Mouse (Mus musculus): ENCODE measurements at regions not wholly inside any gene's neighbourhood (a gene's known extent, or its start where the extent isn't known, plus 50 kb on each side); places are given as distances from the start of the nearest gene placed in this dataset.

DNA sequence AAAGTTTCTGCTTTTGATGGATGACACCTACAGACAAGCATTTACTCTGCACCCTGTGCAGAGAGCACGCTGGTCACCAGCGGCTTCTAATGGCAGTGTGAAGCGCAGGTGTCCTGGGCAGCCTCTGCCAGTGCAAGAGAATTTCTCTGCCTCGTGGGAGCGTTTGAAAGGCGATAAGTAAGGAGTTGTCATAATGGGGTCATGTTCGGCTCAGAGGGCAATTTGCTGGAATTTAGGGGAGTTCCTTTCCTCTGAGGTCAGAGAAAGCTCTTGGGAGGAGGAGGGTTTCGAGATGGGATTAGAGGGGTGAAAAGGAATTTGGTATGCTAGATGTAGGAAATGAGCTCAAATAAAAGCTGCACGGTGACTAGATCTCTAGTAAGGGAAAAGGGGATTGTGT lies 144.5 kb downstream of the Ttc32 start:
- no peak for DNase-seq (ENCODE audit: low read depth, low spot score)

DNA sequence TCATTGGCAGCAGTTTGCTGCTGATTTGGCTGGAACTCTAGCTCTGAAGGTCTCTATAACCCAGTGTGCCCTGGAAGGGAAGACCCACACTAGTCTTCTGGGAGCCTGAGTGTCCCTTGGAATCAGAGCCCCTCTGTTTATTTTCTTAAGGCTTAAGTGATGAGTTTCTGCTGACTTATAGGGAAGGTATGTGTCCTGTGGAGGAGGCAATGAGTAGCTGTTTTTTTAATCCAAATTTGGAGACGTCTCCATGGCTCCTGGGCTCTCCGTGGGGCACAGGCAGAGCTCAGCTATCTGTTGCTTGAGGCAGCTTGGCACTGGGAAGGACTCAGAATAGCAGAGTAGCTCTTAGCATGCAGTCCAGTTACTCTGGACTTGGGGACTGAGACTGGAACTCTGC lies 146.4 kb downstream of the Ttc32 start:
- DNase-seq (ENCODE audit: low read depth, low spot score) = no peak

DNA sequence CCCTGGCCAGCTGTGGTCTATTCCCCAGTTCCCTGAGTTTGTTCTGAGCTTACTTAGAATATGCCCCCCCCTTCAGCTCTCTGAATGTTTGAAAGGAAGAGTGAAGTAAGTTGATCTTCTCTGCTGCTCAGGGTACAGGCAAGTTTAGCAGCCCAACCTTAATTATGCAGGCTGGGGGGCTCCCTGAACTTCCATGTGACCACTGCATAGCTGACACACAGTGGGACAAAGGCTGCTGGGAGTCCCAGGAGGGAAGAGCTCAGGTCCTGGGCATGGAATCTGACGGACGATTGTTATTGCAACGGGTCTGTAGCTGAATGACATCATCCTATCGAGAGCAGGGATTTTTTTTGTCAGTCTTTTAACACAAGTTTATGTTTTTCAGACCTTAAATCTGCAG lies 148.8 kb downstream of the Ttc32 start:
- no peak for DNase-seq (ENCODE audit: low read depth, low spot score)

DNA sequence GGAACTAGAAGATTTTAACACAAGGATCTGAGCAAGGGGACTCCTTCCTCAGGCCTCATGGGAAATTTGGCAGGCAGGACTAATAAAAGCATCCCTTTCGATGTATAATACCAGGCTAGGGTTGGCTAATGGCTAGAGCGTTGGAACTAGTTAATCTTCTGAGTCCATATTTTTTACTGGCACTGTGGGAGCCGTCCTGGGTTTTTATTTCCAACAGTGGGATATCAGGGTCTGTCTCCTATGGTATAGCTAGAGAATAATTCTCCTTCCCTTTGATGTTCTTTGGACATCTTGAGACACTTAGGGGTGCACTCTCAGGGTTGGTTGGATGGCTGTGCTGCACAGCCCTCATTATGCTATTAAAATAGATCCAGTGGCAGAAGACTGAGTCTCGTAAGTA lies 150.9 kb downstream of the Ttc32 start:
- no peak for DNase-seq (ENCODE audit: low read depth, low spot score)

DNA sequence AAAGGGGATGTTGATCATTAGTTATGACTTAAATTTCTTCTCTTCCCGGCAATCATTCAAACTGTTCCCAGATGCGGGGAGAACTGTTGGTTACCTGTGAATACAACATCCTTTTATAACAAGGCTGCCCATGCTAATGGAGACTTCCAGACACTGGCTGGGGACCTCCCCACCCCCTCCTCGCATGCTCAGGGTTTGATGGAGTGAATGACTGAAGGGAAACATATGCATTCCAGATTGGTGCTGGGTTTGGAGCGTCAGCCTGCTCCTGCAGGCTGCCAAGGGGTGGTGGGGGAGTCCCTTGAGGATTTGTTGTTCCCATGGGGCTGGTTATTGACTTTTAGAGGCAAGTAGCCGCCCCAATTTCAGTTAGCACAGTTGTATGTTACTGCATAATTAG lies 161.9 kb downstream of the Ttc32 start:
- DNase-seq (ENCODE audit: low read depth, low spot score) = no peak

DNA sequence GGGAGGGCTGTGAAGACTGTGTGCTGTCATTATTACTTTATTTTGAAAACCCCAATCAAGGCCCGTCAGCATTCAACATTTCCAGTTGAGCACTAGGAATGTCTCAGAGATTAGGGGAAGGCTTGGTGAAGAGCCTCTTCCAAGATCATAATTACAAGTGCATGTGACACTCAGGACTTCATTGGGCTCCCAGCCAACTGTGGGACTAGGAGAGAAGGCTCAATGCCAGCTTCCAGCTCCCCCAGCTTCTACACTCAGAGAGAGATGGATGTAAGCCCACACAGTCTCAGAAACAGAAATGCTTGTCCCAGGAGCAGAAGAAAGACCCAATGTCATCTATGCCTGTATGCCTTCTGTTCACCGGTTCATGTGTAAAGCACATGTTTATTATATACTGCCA lies 169.5 kb downstream of the Ttc32 start:
- no peak for DNase-seq (ENCODE audit: low read depth, low spot score)

DNA sequence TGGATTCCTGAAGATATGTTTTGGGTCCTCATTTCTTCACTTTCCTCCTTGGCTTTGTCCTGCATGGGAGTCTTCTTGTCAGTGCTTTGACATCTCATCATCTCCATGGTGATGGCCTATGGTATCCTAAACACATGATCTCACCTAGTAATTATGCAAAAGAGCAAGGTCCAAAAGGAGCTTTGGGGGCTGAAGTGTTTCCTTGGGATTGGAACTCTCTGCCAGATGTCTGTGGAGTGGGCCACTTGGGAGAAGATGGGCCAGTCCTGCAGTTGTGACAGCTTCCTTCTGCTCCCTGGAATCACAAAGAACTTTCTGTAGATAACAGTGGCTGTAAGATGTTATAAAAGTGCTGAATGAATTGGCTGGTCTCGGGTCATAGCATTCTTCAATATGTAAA lies 182.4 kb downstream of the Ttc32 start:
- no peak for DNase-seq (ENCODE audit: low read depth, low spot score)

DNA sequence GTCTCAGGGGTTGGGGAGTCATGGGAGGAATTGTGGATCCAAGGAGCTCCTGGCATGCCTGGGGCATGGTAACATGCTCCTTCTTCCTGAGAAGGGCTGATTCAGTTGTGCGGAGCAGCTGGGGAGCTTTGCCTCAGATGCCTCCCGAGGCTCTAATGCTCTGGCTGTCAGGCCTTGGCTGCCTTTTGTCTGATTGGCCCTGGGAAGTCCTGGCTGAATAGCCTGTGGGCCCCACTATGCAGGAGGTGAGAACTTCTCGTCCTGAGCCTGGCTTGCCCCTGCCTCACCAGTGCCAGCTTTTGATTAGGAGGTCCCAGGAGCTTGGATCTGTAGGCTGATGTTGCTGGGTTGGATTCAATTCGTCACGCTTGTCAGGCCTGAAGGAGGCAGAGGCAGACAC lies 195.2 kb downstream of the Ttc32 start:
- no peak for DNase-seq (ENCODE audit: low read depth, low spot score)

DNA sequence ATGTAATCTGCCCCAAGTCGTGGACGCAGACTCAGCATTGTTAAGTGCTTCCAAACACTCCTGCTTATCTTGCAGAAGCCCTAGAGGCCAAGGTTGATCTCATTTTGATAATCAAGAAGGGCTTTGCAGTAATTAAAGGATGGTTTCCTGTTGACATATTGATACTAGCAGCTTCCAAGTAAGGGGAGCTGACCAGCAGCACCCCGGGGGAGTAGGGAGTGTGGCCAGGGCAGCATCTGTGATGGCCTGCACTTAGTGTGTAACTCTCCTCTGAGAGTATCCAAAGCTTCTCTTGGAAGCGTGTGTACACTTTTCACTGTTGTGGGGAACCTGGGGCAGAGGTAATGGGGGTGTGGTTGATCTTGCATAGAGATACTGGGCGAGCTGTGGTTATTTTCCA lies 198.1 kb downstream of the Ttc32 start:
- no peak for DNase-seq (ENCODE audit: low read depth, low spot score)

DNA sequence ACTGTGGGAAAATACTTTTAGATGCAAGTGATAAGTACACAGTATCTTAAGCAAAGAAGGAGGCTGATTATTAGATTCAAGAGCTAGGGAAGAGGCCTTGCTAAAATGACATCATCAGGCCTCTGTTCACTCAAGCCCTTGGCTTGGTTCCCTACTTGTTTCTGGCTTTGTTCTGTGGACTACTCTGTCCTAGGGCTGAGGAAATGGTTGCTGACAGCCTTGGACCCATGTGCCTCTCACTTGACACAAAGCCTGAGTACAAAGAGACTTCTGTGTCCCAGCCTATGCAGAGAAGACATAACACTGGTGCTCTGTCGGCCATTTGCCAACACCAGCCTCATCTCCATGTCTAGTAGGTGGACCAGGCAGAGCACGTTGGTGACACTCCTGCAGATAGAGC lies 198.7 kb downstream of the Ttc32 start:
- DNase-seq (ENCODE audit: low read depth, low spot score) = no peak

DNA sequence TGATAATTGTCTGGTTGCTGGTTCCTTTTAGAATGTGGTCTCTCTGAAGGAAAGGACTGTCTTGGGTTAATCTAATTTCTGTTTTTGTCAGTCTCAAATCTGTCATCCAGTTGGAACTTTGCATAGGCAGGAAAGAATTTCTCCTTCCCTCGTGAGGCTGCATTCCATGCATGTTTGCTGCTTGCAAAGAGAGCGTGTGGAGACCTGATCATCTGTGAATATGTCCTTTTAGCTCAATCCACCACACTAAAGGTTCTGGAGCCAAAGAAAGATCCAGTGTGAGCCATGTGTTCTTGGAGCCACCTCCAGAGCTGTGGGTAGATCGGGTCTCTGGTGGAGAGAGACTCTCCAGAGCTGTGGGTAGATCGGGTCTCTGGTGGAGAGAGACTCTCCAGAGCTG lies 200.2 kb downstream of the Ttc32 start:
- no peak for DNase-seq (ENCODE audit: low read depth, low spot score)

DNA sequence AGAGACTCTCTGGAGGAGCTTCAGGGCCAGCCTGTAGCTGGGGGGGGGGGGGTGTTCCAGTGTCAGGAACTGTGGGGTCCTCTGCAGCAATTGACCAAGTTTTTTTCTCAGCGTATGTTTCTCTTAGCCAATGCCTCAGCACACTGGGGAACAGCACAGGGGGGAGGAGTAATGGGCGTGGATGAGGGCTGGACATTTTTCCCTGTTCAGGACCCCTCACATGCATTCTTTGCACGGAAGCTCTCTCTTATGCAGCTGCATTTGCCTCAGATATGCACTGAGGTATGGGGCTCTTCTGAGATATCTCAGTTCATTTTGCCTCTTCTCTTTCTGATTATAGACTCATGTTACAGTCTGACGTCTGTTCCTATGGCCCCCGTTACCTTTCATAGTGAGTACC lies 200.8 kb downstream of the Ttc32 start:
- DNase-seq (ENCODE audit: low read depth, low spot score) = no peak

DNA sequence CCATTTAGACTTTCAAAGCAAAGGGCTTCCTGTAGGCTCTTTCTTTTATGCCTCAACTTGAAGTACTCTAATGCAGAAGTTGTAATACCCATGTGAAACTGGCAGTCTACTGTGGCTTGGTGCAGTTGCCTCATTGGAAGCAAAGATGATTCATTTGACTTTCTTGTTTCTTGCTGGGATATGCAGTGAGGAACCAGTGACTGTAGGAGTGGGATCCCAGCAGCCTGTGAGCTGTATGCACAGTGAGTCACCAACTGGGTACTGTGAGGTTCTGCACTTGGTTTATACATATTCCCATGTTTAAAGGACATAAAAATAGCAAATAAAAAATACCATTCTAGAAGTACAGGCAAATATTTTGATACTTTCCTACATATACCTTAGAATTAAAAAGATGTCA lies 202.6 kb downstream of the Ttc32 start:
- no peak for DNase-seq (ENCODE audit: low read depth, low spot score)

DNA sequence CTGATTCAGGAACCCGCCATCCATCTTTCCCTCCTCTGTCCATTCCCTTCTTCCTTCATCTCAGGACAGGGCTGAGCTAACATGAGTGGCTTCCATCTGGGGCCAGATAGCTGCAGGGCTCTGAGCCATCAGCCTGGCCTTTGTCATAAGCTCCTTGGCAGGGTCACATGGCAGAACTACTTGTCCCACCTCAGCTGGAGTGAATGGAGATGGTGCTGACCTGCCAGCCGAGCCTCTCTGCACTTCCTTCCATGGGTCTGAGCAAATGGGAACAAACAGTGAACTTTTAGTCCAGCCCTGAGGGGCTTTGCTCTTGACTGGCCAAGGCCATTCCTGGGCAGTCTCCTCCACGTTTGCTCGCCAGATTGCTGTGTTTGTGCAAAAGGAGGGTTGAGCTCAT lies 206.1 kb downstream of the Ttc32 start:
- no peak for DNase-seq (ENCODE audit: low read depth, low spot score)

DNA sequence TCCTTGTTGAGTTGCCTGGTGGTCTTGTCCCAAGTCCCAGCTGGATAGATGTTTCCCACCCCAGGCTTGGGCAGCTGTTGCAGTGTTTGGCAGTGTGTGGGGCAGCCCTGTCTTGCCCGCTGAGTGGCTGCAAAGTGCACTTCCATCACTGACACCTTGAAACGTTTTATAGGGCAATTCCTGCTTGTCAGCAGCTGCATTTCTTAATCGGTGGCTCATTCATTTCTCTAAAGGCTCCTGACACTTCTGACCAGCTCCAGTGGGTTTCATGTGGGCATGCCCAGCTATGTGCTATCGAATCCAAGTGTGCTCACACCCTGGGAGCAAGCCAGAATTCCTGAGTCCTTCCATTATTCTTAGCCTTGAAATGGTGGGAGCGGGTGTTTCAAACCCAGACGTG lies 207.7 kb downstream of the Ttc32 start:
- no peak for DNase-seq (ENCODE audit: low read depth, low spot score)

DNA sequence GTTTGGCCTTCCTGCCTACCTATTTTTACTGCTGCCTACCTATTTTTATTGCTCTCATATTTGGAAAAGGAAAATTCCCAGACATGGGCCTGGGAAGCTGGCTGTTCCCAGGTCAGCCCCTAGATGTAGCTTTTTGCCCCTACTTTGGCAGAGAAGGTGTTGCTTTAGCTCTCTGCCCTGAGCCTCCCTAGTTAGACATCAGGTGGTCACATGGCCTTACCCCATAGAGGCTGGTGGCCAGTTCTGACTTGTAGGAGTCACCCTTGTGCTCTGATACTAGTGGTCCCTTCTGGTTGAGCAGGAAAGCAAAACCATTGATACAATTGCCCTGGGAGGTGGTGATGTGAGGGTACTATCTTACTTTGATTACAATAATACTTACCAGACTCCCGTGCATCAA lies 208.2 kb downstream of the Ttc32 start:
- no peak for DNase-seq (ENCODE audit: low read depth, low spot score)

DNA sequence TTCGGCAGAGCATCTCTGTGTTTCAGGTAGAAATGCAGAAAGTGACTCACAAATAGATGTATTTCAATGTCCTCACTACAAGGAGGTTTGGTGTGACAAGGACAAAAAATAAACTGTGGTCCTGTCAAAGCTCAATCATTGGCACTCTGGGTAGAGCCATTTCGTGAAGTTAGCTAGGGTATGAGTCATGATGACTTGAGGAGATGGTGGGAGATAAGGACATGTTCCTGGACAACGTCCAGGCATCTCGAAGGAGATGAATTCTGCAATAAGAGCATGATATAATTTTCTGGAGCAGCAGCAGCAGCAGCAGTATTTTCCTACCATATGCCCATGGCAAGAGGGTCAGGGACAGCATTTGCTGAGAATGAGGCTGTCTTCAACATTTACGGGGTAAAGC lies 217.7 kb downstream of the Ttc32 start:
- DNase-seq (ENCODE audit: low read depth, low spot score) = no peak

DNA sequence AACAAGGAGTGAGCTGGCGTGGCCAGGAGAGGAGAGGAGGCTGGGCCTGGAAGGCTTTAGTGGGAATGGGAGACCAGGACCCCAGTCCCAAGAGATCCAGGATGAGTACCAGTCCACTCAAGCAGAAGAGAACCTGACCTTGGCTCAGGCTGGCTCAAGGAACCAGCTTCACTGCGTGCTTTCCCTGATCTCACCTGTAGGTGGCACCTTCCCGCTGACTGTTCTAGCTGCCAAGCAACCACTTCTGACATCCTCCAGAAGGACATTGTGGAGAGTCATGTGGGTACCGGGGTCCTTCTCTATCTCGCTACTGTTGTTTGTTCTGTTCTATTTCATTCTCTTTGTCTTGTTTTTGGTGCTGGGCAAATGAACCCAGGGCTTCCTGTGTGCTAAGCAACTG lies 222.0 kb downstream of the Ttc32 start:
- DNase-seq (ENCODE audit: low read depth, low spot score) = peak; percentile 1

DNA sequence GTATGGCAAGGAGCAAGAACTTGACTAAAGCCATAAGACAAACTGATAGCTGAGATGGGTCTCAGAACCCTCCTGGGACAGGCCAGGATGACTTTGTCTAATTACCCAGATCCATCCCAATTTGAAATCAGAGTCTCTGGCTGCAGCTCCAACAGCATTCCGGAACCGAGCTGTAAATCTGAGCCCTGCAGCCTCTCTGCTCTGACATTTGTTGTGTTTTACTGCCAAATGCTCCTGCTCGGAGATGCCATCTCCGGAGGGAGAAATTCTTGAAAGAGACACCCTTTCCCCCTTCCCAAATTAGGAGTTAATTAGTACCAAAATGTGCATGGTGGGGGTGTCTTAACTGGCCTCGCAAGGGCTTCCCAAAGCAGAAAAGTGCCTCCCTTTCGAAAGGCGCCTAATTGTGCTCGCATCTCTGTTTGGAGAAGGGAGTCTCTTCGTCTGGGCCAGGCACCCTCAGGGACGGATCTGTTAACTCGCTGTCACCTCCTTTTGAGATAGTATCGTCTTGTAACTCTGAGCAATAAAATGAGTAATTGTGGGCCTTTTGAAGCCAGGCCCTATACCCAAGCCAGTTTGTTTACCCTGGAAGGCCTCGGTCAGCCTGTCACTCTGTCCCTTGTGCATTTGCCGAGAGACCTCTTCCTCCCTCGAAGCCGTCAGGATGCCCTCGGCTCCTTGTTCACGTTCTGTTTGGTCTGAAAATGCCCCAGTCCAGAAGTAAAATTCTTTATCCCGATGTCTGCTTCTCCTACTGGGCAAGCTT lies 223.7 kb downstream of the Ttc32 start:
- DNase-seq (ENCODE audit: low read depth, low spot score) = no peak

DNA sequence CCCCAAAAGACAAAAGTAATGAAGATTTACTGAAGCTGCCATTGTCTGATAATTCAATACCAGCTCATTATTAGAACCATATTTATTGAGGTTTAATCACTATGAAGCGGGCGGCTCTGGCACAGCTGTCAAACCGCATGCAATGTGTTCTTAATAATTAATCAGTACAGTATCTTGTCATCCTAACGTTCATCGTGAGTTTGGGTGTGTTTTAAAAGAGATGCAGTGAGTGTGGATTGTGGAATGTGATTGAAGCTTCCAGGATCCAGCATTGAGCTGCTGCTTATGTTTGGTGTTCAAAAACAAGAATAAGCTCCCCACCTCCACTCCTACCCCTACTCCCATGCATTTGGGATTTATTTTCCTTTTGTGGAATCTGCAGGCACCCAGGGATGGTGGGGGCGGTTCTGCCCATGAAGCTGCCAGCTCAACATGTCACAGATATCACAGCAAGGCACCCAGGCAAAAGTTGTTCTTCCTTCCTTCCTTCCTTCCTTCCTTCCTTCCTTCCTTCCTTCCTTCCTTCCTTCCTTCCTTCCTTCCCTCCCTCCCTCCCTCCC lies 224.6 kb downstream of the Ttc32 start:
- no peak for DNase-seq (ENCODE audit: low read depth, low spot score)

DNA sequence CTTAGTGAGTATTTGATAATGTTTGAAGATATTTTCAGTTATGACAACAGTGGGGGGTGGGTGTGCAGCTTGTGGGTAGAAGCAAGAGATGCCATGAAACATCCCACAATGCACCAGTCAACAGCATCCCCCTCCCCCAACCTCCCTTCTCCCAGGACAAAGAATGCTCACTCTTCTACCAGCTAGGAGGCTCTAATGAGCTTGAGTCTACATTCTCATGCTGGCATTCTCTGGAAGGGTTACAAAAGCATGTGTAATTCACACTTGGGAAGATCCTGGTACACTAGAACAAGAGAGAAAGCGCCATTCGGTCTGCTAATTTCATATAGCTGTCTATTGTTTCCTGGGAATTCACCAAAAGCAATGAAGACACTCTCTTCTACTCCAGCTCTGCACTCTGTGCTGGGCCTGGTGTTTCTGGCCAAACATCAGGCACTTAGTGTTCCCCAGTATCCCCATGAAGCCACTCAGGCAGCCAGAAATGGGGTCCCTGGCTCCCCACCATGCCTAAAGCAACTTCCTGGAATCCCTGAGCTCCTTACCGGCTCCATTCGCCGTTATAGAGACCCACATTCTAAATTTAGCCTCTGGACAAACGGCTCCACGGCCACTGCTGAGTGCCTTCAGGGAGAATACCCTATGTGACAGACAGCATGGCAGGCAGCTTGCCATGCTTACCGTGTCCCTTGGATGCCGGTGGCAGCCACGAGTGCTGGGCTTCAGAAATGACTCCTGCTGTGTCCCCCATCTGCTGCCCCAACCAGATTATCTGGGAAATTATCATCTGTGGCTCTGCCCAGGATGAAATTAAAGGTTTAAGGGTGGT lies 226.1 kb downstream of the Ttc32 start:
- no peak for DNase-seq (ENCODE audit: low read depth, low spot score)

DNA sequence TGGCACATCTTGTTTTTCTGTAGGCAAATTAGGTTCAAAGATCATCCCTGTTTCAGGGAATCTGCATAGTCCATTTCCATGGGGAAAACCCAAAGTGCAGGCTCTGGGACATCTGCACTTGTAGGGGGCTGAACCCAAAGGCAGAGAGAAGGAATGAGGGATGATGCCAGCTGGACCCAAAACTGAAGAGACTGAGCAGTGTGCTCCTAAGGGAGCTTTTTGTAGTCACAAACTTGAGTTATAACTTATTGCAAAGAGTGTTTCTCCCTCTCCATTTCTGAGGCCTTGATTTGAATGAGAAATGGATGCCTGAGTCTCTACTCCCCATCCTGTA lies 226.7 kb downstream of the Ttc32 start:
- no peak for DNase-seq (ENCODE audit: low read depth, low spot score)

DNA sequence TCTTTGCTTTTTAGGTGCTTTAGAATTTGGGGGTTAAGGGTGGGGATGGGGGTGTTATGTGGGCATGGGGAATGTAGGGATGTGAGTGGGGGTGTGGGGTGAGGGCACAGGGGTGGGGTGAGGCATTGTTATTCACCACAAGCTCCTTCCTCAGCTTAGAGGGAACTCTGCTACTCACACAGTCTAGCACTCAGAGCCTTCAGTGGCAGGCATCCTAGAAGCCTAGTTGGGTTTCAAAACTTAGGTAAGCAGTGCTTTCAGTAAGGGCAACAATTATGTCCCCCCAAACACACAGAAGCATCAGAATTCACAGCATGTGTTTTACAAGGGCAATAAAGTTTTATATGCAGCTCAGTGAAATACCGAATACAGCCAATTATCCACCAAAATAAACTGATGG lies 228.4 kb downstream of the Ttc32 start:
- no peak for DNase-seq (ENCODE audit: low read depth, low spot score)

Data from CD4-positive, CD25-positive, alpha-beta regulatory T cell, adult 2 months (primary cell).